Mouse (Mus musculus): ENCODE results near the gene Try5. TPM values are rescaled to one million over a fixed set of nuclear protein-coding genes. Genes with fewer than 3 reads are reported as not detected.

The Try5 gene
- polyA plus RNA-seq (2014; fragmentation: Illumina TruSeq; extraction: RNeasy Lipid Tissue Mini Kit (QIAGEN cat#74804); ENCODE audit: low read depth, low replicate concordance): not detected

DNA sequence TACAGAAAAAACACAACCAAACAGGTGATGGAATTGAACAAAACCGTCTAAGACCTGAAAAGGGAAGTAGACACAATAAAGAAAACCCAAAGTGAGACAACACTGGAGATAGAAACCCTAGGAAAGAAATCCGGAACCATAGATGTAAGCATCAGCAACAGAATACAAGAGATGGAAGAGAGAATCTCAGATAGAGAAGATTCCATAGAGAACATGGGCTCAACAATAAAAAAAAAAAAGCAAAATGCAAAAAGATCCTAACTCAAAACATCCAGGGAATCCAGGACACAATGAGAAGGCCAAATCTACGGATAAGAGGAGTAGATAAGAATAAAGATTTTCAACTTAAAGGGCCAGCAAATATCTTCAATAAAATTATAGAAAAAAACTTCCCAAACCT lies at the start of gene Try5:
Try5 (minus strand) TSS at position 101 of the 400 bp plus-strand sequence.

DNA sequence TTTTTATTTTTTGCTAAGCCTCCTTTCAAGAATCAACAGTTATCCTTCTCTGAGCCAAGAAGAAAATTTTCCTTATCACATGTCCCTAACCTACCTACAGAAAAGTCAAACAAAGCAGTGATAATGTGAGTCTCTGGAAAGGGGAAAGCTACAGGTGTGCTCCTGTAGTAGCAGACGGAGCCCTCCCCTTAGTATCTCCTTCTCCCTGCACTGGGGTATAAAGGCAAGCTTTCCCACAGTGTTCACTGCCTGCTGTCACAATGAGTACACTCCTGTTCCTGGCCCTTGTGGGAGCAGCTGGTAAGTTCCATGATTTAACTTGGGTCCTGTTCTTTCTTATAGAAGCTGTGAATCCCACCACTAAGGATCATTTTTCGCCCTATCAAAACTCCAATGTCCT lies 37.3 kb upstream of the Try5 start, which contains the start of gene Try10:
Try10 (plus strand) TSS at position 174 of the 400 bp plus-strand sequence.

DNA sequence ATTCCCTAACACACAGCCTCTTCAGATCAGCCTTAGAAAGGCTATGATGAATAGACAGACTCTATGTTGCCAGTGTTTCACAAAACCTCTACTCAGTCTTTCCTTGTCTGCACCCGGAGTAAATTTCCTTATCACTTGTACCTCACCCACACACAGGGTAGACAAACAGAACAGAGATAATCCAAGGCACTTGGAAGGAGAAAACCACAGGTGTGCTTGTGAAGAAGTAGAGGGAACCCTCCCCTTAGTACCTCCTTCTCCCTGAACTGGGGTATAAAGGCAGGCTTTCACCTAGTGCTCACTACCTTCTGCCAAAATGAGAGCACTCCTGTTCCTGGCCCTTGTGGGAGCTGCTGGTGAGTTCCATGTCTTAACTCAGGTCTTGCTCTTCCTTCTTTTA lies 14.7 kb downstream of the Try5 start, which contains the start of gene Try4:
Try4 (plus strand) TSS at position 301 of the 400 bp plus-strand sequence.

Other genes starting within 250 kb of the Try5 start
- not detected for gene Try4, start 14.6 kb downstream of the Try5 start, polyA plus RNA-seq (2014; fragmentation: Illumina TruSeq; extraction: RNeasy Lipid Tissue Mini Kit (QIAGEN cat#74804); ENCODE audit: low read depth, low replicate concordance)
- not detected for gene Try10, start 37.3 kb upstream of the Try5 start, polyA plus RNA-seq (2014; fragmentation: Illumina TruSeq; extraction: RNeasy Lipid Tissue Mini Kit (QIAGEN cat#74804); ENCODE audit: low read depth, low replicate concordance)
- gene Prss3, start 60.8 kb upstream of the Try5 start, polyA plus RNA-seq (2014; fragmentation: Illumina TruSeq; extraction: RNeasy Lipid Tissue Mini Kit (QIAGEN cat#74804); ENCODE audit: low read depth, low replicate concordance): not detected
- gene Gm5771, start 75.5 kb upstream of the Try5 start, polyA plus RNA-seq (2014; fragmentation: Illumina TruSeq; extraction: RNeasy Lipid Tissue Mini Kit (QIAGEN cat#74804); ENCODE audit: low read depth, low replicate concordance): not detected
- gene Gm10334, start 129.3 kb upstream of the Try5 start, polyA plus RNA-seq (2014; fragmentation: Illumina TruSeq; extraction: RNeasy Lipid Tissue Mini Kit (QIAGEN cat#74804); ENCODE audit: low read depth, low replicate concordance): not detected
- not detected for gene Prss1, start 142.1 kb upstream of the Try5 start, polyA plus RNA-seq (2014; fragmentation: Illumina TruSeq; extraction: RNeasy Lipid Tissue Mini Kit (QIAGEN cat#74804); ENCODE audit: low read depth, low replicate concordance)
- gene Prss2, start 204.9 kb upstream of the Try5 start, polyA plus RNA-seq (2014; fragmentation: Illumina TruSeq; extraction: RNeasy Lipid Tissue Mini Kit (QIAGEN cat#74804); ENCODE audit: low read depth, low replicate concordance): not detected

Measured in liver, adult 10 weeks (tissue).